Mouse (Mus musculus) ZHBTc4 (cell line): Measurements from ENCODE around the gene Zc2hc1b.

Source experiments
- DNase-seq: peaks from one replicate; pipeline ENCODE4 v3.0.0-alpha.2; 2011; ENCODE audit warnings: low read depth, low spot score

Zc2hc1b gene

GRCm38 (mm10) chr10:13177973-13178624, at the start of gene Zc2hc1b:
Zc2hc1b (minus strand) TSS chr10:13178023.
- no peak for DNase-seq

- no peak for DNase-seq
These were observed 47.7 kb upstream of the Zc2hc1b start for GRCm38 (mm10) chr10:13225377-13226063.

DNA sequence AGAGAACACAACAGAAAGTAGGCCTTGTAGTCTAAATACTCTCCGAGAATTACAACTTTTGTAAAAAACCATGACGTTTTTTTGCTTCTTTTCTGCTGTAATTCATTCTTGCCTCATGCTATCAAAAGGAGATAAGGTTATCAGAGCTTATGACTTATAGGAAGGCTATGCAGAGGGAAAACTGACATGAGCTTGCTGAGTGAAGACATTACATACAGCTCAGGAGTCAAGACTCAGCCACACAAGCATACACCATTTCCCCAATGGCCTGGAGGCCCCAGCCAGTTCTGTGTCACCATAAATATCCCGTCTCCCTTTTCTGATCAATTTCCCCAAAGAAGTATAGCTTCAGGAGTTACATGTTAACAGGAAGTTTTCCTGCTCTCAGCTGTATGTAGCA, 44.3 kb upstream of the Zc2hc1b start:
- no peak for DNase-seq

DNA sequence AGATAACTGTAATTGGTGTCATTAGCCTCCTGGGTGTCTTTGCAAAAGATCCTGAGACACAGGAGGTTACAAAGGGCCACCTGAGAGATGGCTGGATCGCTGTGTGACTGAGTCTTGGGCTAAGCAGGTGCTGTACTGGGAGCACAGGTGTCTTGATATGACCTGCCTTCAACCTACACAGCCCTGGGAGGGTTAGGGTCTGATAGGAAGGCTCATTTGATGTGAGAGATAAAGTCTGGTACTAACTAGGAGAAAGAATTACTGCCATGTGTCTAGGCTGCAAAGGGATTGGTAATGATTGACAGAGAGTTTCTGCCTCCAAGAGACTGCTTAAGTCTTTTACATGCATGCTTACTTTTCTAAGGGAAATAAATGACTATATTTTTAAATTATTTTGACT, 42.2 kb upstream of the Zc2hc1b start:
- DNase-seq = no peak

DNA sequence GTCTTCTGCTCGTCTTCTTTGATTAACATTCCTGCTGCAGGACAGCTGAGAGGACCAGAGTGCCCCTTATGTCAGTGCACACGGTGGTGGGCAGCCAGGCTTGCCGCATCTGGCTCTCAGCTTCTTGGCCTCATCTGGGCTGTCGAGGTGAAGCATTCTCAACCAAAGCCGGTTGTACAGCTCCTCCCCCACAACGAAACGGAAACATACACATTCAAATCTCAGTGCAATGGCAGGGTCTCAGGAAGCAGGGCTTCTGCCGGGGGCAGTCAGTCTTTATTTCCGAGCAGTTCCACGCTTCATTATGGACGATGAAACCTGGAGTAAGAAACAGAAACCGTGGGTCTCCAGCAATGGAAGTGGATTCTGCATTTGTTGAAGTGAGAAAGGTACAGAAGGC, 36.1 kb upstream of the Zc2hc1b start:
- no peak for DNase-seq

DNA sequence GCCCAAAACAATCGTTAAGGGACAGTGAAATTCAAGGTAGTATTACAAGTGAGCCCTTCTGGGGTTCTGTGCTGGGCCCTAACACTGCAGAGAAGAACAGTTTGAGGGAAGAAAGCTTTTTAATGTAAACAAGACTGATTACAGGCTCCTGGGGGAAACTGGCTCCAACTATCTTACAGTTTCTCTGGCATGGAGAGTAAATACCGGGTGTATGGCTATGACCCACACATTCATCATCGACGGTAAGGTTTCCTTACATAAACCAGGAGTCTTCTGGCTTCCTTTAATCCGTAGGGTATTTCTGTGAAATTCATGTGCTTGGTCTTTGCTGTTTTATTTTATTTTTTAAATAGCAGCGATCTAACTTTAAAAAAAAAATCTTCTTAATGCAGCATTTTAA, 35.0 kb upstream of the Zc2hc1b start:
- DNase-seq = no peak

DNA sequence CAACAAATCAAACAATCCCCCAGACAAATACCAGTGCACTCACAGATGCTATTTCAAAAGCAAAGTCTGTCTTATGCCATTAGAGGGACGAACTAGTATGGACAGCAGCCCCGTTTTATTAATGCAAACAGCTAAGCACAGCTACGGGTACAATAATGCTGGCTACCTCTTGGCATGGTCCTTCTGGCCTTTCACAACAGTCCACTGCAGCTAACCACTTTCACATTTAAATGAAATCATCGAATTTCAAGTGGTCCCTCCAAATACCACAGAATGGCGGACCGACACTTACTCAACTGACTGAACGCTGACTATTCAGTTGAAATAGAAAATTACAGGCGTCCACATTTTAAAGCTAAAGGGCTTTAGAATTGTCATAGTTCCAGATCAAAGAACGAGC, 34.5 kb upstream of the Zc2hc1b start:
- DNase-seq = no peak

DNA sequence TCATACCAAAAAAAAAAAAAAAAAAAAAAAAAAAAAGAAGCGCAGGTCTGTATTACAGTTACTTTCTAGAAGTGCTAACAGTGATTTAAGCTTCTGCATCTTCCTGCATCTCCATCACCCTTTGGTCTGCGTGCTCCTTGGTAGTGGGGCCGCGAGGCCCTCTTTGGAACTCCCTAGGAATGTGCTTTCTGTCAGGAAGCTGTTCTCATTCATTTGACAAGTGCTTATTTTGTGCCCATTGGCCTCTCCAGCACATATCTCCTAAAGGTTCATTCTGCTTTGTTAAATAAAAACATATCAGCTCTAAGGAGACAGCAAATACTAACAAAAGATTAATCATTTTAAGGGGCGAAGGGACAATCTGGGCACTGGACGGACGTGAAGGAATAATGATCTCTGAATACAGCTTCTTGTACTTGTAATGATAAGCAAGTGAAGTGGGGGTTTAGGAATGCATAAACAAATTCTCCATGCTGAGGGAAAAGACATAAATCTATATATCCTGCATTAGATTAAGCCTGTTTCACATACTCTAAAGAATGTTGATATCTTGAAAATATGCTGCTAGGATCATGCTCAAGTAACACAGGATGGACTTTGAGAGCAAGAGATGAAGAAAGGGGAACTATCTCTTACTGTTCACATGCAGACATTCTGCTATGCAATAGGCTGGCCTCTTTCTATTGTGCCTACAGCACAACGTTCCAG, 32.3 kb upstream of the Zc2hc1b start:
- no peak for DNase-seq

DNA sequence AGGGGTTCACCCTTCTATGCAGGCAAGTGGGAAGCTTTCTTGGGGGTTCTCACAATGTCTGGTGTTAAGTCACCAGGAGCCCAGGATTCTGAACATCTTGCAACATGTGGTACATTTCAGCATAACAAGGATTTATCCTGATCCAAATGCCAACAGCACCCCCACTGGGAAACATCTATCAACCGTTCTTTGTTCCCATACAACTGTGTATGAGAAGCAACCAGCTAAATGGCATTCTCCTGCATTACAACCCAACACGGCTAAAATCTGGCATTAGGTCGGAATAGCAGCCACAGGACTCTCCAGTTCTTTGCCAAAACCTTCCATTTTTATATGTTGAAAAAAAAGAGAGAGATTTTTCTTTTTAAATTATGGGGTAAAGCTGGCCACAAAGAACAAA, 31.7 kb upstream of the Zc2hc1b start:
- DNase-seq = no peak

GRCm38 (mm10) chr10:13209061-13209460, 31.2 kb upstream of the Zc2hc1b start:
- DNase-seq = no peak

GRCm38 (mm10) chr10:13201741-13202293, 24.0 kb upstream of the Zc2hc1b start:
- DNase-seq = no peak

DNA sequence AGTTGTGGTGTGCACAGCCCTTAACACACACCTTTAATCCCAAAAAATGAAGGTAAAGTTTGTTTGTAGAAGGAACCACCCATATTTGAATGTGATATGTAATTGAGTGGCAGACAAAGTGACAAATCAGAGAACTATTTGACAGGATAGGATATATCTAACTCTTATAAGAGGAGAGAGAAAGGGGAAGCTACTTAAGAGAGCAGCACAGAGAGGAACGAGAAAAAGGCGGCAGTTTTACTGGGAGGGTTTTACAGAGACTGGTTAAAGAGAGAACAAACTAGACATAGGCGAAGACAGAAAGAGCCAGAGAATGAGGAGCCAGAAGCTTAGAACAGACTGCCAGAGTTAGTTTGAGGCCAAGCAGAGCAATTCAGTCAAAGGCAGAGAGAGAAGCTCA, 23.0 kb upstream of the Zc2hc1b start:
- DNase-seq = no peak

GRCm38 (mm10) chr10:13199234-13199633, 21.4 kb upstream of the Zc2hc1b start:
- no peak for DNase-seq

GRCm38 (mm10) chr10:13196872-13197507, 19.2 kb upstream of the Zc2hc1b start:
- DNase-seq = no peak

- peak; percentile 25 for DNase-seq
These were observed 15.7 kb upstream of the Zc2hc1b start for GRCm38 (mm10) chr10:13193496-13193895.

DNA sequence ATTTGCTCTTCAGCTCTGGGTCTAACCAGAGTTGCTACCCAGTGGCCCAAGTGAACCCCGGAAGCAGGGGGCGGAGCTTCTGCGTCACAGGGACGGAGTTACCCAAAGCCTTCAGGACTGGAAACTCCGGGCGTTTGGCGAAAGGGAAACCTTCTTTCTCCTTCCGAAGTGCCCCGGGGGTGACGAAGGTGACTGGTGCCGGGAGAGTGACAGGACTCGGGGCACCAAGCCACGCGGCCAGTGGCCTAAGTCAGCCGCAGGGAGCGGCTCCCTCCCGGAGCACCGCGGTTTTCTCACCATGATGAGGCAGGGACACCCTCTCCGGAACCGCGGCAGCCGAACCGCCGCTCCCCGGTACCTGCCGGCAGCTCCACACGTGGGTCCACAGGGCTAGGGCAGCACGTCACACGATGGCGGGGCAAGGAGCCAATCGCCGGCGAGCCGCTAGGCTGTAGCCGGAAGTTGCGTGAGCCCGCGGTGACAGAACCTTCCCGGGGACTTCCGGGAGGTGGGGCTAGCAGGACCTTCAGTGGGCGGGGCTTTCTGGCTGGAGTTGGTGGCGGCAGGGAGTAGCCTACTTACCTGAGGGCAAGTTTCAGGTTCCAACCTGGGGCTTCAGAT, 15.0 kb upstream of the Zc2hc1b start, which contains the start of gene Ltv1:
TSS of gene Ltv1 (minus strand) at position 438 of the 621 bp plus-strand sequence.
- DNase-seq = peak; percentile 96

- no peak for DNase-seq
These were observed 12.1 kb upstream of the Zc2hc1b start for GRCm38 (mm10) chr10:13189881-13190280.

DNA sequence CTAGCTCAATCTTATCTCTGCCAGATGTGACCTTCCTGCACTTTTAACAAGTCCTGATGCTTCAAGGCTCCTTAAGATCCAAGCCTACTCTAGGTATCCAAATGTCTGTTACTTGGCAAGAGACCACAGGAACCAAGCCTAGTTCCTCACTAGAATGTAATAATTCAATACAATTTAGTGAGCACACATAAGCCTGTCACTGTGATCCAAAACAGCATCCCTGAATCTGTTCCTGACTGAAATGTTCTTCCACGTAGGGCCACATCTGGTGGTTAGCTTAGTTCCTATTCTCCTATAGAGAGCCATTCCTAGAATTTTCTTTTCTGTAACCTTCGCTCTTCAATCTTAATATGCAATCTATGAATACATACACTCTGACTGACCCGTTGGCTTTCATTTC, 8.9 kb upstream of the Zc2hc1b start:
- no peak for DNase-seq

DNA sequence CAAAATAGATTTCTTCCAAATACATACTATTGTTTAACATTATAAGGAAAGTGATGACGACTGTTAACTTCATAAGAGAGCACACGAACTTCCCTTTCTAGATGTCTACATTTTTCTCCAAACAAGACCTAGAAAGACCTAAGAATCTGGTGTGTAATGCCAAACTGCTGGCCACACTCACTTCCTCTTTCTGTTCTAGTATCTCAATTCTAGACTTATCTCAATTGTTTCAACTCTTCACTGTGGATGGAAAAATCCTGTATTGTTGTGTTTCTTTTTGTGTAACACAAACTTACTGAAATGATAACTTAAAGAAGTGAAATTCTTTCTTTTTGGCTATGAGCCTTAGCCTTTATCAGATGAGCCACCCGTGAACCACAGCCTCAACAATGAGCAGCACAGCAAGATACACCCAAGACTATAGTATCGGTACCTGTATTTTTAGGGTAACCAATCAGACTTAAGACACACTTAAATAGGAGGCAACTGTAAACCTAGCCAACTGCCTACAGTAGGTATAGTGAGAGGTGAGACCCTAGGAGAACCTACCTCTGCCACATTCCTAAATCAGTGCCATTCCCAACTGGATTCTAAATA, 6.4 kb upstream of the Zc2hc1b start:
- no peak for DNase-seq

DNA sequence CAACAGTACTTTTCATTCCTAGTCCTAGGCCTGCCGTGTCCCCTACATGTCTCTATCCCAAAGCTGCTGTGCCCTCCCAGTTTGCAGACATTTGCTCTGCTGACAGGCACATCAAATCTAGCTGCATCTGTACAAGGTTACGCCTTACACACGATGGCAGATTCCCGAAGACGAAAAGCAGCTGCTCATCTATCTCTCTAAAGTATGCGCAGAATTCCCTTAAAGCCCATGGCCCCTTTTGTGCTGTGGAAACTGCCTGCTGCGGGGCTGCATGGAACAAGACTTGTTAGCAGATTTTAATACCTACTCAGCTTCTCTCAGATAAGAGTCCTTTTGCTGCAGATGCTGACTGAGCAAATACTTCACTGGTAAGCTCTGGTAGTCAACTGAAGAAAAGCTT, 2.4 kb upstream of the Zc2hc1b start:
- no peak for DNase-seq

DNA sequence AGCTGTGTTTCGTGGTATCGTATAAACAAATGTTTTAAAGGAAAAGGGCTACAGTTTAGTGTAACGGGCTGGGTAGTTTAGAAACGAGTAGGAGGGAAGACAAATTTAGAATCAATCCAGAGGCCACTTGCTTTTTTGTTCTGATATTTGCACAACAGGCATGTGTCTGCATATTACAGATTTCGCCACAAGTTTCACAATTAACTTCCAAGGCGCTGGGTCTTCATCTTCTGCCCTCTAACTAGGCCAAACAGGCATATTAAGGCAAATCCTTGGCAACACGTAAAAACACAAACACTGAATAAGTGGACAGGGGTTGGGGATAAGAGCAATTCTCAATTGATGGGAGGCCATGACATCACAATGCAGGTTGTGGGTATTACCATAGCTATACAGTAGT, 2.0 kb downstream of the Zc2hc1b start:
- no peak for DNase-seq
